Mouse (Mus musculus) heart, embryonic 14.5 days (tissue): Measurements from ENCODE around the gene Rgs4. TPM values are rescaled to one million over a fixed set of nuclear protein-coding genes. Genes with fewer than 3 reads are reported as not detected.

Experiments used
- ATAC-seq: fragments of 200-750 bp; cut with Nextera tagmentation; 2 replicates; pipeline ENCODE4 v1.8.0; 2017; ENCODE audit warnings: low read depth, moderate TSS enrichment; ENCODE audit not compliant: insufficient number of reproducible peaks, insufficient read depth, low FRiP score
- H3K27ac ChIP-seq, 2 experiments: fragments of 200-500 bp in 1 of 2; fragments of 300-500 bp in 1 of 2; sonication (generic) in 1 of 2; replicated peaks in 1 of 2; 2 replicates each; pipeline ENCODE4 v1.5.1; 2012 to 2014; ENCODE audit warnings: low read depth in 2 of 2, low read length in 2 of 2, control low read depth in 1 of 2, mild to moderate bottlenecking in 1 of 2, mixed read lengths in 1 of 2; ENCODE audit not compliant: control insufficient read depth in 1 of 2, insufficient read depth in 1 of 2
- H3K27me3 ChIP-seq: fragments of 300-500 bp; sonication (generic); 2 replicates; pipeline ENCODE4 v1.6.1; 2014; ENCODE audit warnings: mild to moderate bottlenecking, low read length, control low read depth; ENCODE audit not compliant: control insufficient read depth, insufficient read depth
- H3K36me3 ChIP-seq: fragments of 300-500 bp; sonication (generic); 2 replicates; pipeline ENCODE4 v1.6.1; 2014; ENCODE audit warnings: mild to moderate bottlenecking, control low read depth, low read length, mixed read lengths; ENCODE audit not compliant: control insufficient read depth, insufficient read depth
- H3K4me1 ChIP-seq, 2 experiments: fragments of 200-500 bp in 1 of 2; fragments of 300-500 bp in 1 of 2; sonication (generic) in 1 of 2; 2 replicates each; pipeline ENCODE4 v1.6.1; 2012 to 2014; ENCODE audit warnings: low read length in 2 of 2, control low read depth in 1 of 2, mixed read lengths in 1 of 2; ENCODE audit not compliant: control insufficient read depth in 2 of 2, insufficient read depth in 2 of 2
- H3K4me2 ChIP-seq: fragments of 300-500 bp; sonication (generic); 2 replicates; pipeline ENCODE4 v1.6.1; 2014; ENCODE audit warnings: mild to moderate bottlenecking, low read length
- H3K4me3 ChIP-seq, 2 experiments: fragments of 200-500 bp in 1 of 2; fragments of 300-500 bp in 1 of 2; sonication (generic) in 1 of 2; 2 replicates each; pipeline ENCODE4 v1.5.1; 2012 to 2014; ENCODE audit warnings: low read length in 2 of 2, mild to moderate bottlenecking in 2 of 2, control low read depth in 1 of 2, low read depth in 1 of 2, moderate library complexity in 1 of 2; ENCODE audit not compliant: control insufficient read depth in 1 of 2, insufficient read depth in 1 of 2
- H3K9ac ChIP-seq: fragments of 300-500 bp; sonication (generic); 2 replicates; pipeline ENCODE4 v1.6.1; 2014; ENCODE audit warnings: mild to moderate bottlenecking, low read length
- H3K9me3 ChIP-seq: fragments of 300-500 bp; sonication (generic); 2 replicates; pipeline ENCODE4 v1.6.1; 2016; ENCODE audit warnings: low read length, control low read depth; ENCODE audit not compliant: control insufficient read depth
- WGBS: fragments of 180-500 bp; shearing (Covaris S2); extraction: QIAGEN DNeasy Blood & Tissue Kit; methylation state at CpG from one replicate; pipeline ENCODE4 v1.1.7; 2014; 5-methylcytosine and 5-hydroxymethylcytosine counted together
- polyA plus RNA-seq: library from polyadenylated mRNA; unstranded; fragments of >200 nt; fragmentation: Nextera tagmentation; extraction: Ambion mirVana; gene quantifications from 2 replicates; pipeline ENCODE4 v1.2.1, GENCODE M21; 2014

Gene Rgs4
- 1.9 and 4.7 TPM in 2 replicates for polyA plus RNA-seq

DNA sequence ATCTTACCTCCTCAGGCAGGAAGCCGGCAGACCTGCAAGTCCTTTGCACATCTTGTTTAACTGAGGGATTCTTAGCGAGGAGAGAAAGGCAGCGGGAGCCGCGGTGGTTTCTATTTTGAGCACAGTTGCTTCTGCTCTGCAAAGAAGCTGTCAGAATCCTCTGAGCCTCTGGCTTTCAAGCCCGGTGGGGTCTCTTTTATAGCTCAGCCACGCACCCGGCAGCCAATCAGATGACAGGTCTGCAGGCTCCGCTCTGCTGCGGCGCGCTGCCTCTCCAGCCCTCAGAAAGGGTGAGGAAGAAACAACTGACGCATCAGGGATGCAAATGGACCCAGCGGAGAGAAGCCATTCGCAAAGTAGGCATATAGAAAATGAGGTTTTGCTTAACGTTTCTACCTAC is at the start of gene Rgs4:
TSS of gene Rgs4 (minus strand) at position 170 of the 400 bp plus-strand sequence.
- Histone ChIP-seq H3K27me3 (peaks cover 8% of the 10 kb centered on the region; the same call in 1 of the 2 replicates), H3K4me1 (peaks cover 0 to 9% of the 10 kb centered on the region in 2 experiments; a peak in 1 of 4 replicates), H3K27ac (no peak within 1 kb of the TSS), H3K4me3 (peak within 1 kb of the TSS; percentile 31), H3K4me2 (peak within 1 kb of the TSS; percentile 64), H3K36me3 (no peaks in the 10 kb centered on the region), H3K9ac (peak within 1 kb of the TSS; percentile 28; the same call in 1 of the 2 replicates), H3K9me3 (no peaks in the 10 kb centered on the region)
- ATAC-seq, result peak; percentile 50; the same call in 1 of the 2 replicates
- 1% methylated on average over 16 of the region's 16 CpGs for WGBS

DNA sequence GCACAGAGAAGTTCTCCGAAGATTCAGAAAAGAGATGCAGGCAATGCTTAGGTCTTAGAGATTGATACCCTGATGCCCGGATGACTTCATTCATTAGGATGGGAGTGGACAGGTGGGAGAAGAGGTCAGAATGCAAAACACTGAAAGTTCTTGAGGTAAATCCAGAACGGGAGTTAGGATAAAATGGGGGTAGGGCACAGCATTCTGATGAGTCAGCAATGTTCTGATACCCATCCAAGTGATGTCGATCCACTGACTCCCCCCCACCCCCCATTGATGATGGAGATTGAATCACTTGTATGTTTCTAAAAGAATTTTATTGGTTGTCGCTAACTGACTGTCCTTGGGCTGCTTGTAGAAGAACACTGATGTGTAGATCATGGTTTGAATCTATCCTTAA is 45.0 kb upstream of the Rgs4 start:
- no peak overlapping the region for H3K9ac ChIP-seq
- WGBS, result 85% methylated on average over 5 of the region's 5 CpGs
- no peak overlapping the region for H3K4me2 ChIP-seq
- H3K9me3 ChIP-seq, result no peaks in the 10 kb centered on the region
- H3K4me3 ChIP-seq, result no peak overlapping the region
- H3K36me3 ChIP-seq, result no peaks in the 10 kb centered on the region
- no peak for ATAC-seq
- H3K27ac ChIP-seq, result no peak overlapping the region
- H3K27me3 ChIP-seq, result no peaks in the 10 kb centered on the region
- no peaks in the 10 kb centered on the region for H3K4me1 ChIP-seq

DNA sequence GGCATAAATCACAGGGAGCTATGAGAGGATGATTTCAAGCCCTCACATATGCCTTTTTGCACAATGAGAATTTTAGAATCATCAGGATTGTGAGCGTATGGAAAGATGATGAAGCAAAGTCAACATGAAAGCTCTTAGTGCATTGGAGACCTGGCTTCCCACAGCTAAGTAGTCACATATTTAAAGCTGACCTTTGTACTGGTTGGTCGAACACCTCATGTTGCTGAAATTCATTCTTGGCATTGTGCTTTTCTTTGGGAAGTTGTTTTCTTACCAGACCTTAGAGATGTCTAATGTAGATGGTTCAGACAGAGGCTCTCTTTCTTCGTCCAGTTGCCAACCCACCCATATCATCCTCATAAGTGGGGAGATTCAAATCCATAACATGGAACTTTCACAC is 38.5 kb upstream of the Rgs4 start:
- Histone ChIP-seq H3K27ac (no peak overlapping the region), H3K4me1 (no peaks in the 10 kb centered on the region), H3K36me3 (no peaks in the 10 kb centered on the region), H3K9me3 (no peaks in the 10 kb centered on the region), H3K4me3 (no peak overlapping the region), H3K4me2 (no peak overlapping the region), H3K9ac (no peak overlapping the region), H3K27me3 (no peaks in the 10 kb centered on the region)
- 80% methylated on average over 3 of the region's 3 CpGs for WGBS
- no peak for ATAC-seq

DNA sequence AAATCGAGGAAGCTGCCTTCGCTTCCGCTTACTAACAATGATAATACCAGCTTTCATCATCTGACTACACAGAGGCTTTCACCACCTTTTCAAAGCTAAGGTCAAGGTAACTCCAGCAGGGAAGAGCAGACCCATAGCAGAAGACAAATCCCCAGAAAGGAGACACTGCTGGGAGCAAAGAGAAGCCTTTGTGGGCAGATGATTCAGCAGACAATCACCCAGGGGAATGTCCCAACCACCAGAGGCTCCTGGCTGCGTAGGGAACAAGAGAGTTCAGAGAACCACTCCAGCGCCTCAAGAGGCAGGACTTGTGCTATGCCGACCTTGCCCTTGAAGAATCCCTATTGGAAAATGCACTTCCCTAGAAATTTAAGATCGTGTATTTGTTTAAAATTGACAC is 29.1 kb upstream of the Rgs4 start:
- H3K4me3 ChIP-seq, result no peak overlapping the region
- WGBS, result 64% methylated on average over 7 of the region's 7 CpGs
- no peaks in the 10 kb centered on the region for H3K4me1 ChIP-seq
- no peaks in the 10 kb centered on the region for H3K27me3 ChIP-seq
- no peak overlapping the region for H3K9ac ChIP-seq
- no peaks in the 10 kb centered on the region for H3K36me3 ChIP-seq
- no peaks in the 10 kb centered on the region for H3K9me3 ChIP-seq
- no peak for ATAC-seq
- H3K27ac ChIP-seq, result no peak overlapping the region
- no peak overlapping the region for H3K4me2 ChIP-seq

DNA sequence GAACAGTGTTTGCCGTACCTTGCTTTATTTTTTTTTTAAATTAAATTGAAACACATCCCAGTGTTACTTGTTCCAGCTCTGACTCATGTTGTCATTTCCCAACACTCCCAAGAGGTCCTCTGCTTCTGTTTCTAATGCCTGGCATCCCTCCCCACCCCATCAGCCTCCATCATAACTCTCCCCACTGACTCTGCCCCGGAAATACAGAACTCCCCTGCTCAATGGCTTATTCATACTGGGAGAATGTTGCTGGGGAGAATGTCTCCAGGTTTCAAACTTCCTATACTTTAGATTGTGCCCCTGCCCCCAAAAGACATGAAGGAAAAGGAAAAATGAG is 17.1 kb upstream of the Rgs4 start:
- no peaks in the 10 kb centered on the region for H3K9me3 ChIP-seq
- ATAC-seq, result no peak

DNA sequence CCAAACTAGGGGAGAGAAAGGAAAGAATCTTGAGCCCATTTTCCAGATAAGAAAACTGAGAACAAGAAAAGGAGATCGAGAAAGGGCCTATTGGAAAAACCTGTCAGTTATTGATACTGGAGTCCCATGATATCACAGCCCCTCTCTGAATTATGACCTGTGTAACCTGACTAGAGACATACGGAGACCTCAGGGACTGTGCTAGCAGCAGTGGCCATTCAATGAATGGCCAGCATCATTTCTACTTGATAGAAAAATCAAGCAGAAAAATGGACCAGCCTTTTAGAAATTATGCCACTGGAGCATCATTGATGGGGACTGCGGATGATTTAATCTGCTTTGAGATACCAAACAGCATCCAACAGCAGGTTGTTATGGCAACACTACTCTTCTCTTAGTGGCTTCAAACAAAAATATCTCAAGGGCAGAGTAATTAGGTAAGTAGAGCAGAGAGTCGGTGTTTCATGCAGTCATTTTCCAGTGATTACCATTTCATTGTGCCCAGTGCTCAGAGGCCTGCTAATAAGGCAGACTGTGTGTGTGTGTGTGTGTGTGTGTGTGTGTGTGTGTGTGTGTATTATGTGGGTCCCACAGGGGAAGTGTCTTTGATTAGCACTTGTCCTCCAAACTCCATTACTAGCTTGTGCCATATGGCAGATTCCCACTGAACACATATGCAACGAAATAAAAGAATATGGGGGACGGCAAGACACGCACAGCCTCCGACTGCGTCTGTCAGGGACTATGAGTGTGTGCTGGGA is 16.6 kb upstream of the Rgs4 start:
- WGBS, result 83% methylated on average over 9 of the region's 9 CpGs
- H3K9me3 ChIP-seq, result no peaks in the 10 kb centered on the region
- H3K27me3 ChIP-seq, result no peaks in the 10 kb centered on the region
- no peak for ATAC-seq
- H3K4me3 ChIP-seq, result no peak overlapping the region
- H3K27ac ChIP-seq, result no peak overlapping the region
- no peak overlapping the region for H3K9ac ChIP-seq
- no peaks in the 10 kb centered on the region for H3K36me3 ChIP-seq
- H3K4me2 ChIP-seq, result no peak overlapping the region
- no peaks in the 10 kb centered on the region for H3K4me1 ChIP-seq

More for the DNA sequence above, 17.1 kb upstream of the Rgs4 start:
- H3K9ac ChIP-seq, result no peak overlapping the region
- no peaks in the 10 kb centered on the region for H3K4me1 ChIP-seq
- WGBS, result 77% methylated on average over 2 of the region's 2 CpGs
- no peak overlapping the region for H3K4me3 ChIP-seq
- no peaks in the 10 kb centered on the region for H3K36me3 ChIP-seq
- no peak overlapping the region for H3K27ac ChIP-seq
- no peaks in the 10 kb centered on the region for H3K27me3 ChIP-seq
- H3K4me2 ChIP-seq, result no peak overlapping the region

DNA sequence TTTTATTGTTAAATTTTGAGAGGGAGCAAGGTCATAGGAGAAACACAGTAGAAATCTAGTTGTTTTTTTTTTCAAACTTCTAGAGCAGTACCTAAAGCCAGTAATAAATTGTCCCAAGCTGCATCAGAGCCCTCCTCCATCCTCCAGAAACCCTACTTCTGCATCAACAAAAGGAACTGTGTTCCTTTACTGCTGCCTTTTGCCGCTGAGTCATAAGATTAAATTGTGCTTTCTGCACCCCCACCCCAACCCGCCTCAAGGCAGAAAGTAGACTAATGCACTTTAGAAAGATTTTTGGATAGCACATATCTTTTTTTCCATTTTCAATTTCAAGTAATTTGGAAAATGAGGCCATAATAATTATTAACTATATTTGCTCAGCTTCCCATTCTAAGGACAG is 15.1 kb upstream of the Rgs4 start:
- H3K27me3 ChIP-seq, result no peaks in the 10 kb centered on the region
- no peak for ATAC-seq
- WGBS, result 78% methylated on average over 2 of the region's 2 CpGs
- H3K4me2 ChIP-seq, result no peak overlapping the region
- no peaks in the 10 kb centered on the region for H3K4me1 ChIP-seq
- H3K9ac ChIP-seq, result no peak overlapping the region
- H3K9me3 ChIP-seq, result no peaks in the 10 kb centered on the region
- H3K36me3 ChIP-seq, result no peaks in the 10 kb centered on the region
- no peak overlapping the region for H3K27ac ChIP-seq
- H3K4me3 ChIP-seq, result no peak overlapping the region

DNA sequence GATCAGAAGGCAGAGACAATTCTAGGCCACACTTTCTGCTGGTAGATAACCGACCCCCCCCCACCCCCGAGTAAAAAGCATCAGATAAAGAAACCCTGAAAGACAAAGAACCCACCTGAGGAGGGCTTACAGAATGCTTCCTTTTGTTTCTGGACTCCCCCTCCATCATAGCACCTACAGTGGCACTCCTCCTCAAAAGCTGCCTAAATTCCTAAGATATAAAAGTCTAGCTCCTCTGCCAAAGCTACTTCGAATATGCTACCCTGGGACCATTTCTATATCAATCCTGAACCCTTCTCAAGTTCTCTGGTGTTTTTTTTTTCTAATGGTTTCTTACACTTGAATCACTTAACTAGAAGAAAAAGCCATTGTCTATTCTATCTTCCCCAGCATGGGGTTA is 9.1 kb upstream of the Rgs4 start:
- Histone ChIP-seq H3K4me1 (no peaks in the 10 kb centered on the region), H3K9ac (no peak overlapping the region), H3K27me3 (no peaks in the 10 kb centered on the region), H3K36me3 (no peaks in the 10 kb centered on the region), H3K4me2 (no peak overlapping the region), H3K4me3 (no peak overlapping the region), H3K27ac (no peak overlapping the region), H3K9me3 (no peaks in the 10 kb centered on the region)
- ATAC-seq, result no peak
- WGBS, result 48% methylated on average over 2 of the region's 3 CpGs
